Mouse (Mus musculus) lung, postnatal 10 days (tissue): ENCODE measurements around the gene Cactin.
A peak's percentile ranks its signal among the peaks of the same experiment; 100 is the strongest.

Experiments used
- DNase-seq: peaks from one replicate; pipeline ENCODE4 v3.0.0; 2021

Gene Cactin

GRCm38 (mm10) chr10:81320550-81321347 lies at the start of gene Cactin:
Cactin (plus strand) TSS chr10:81321103.
- peak; percentile 100 for DNase-seq

GRCm38 (mm10) chr10:81272356-81272755 lies 48.5 kb upstream of the Cactin start:
- DNase-seq: no peak

- DNase-seq: no peak
Measured at GRCm38 (mm10) chr10:81273842-81274241, 47.1 kb upstream of the Cactin start.

GRCm38 (mm10) chr10:81277676-81278075 lies 43.2 kb upstream of the Cactin start:
- no peak for DNase-seq

GRCm38 (mm10) chr10:81279496-81279895 lies 41.4 kb upstream of the Cactin start:
- peak; percentile 68 for DNase-seq

- DNase-seq: no peak
Measured at GRCm38 (mm10) chr10:81284189-81284588, 36.7 kb upstream of the Cactin start.

GRCm38 (mm10) chr10:81284719-81285118 lies 36.2 kb upstream of the Cactin start:
- DNase-seq: peak; percentile 81

- DNase-seq: peak; percentile 96
Measured at GRCm38 (mm10) chr10:81285694-81286450, 35.0 kb upstream of the Cactin start.

GRCm38 (mm10) chr10:81286586-81286985 lies 34.3 kb upstream of the Cactin start:
- DNase-seq: peak; percentile 53

- peak; percentile 84 for DNase-seq
Measured at GRCm38 (mm10) chr10:81287513-81288157, 33.3 kb upstream of the Cactin start.

GRCm38 (mm10) chr10:81288601-81289000 lies 32.3 kb upstream of the Cactin start:
- peak; percentile 65 for DNase-seq

- peak; percentile 81 for DNase-seq
Measured at GRCm38 (mm10) chr10:81289278-81289677, 31.6 kb upstream of the Cactin start.

- no peak for DNase-seq
Measured at GRCm38 (mm10) chr10:81289811-81290210, 31.1 kb upstream of the Cactin start.

GRCm38 (mm10) chr10:81290698-81291460 lies 30.0 kb upstream of the Cactin start:
- peak; percentile 61 for DNase-seq

- DNase-seq: no peak
Measured at GRCm38 (mm10) chr10:81291511-81292104, 29.3 kb upstream of the Cactin start, which contains the start of gene Tjp3. Tjp3 (minus strand) TSS chr10:81291581.

- peak; percentile 100 for DNase-seq
Measured at GRCm38 (mm10) chr10:81292554-81293333, 28.2 kb upstream of the Cactin start, which contains the start of gene Pip5k1c. Pip5k1c (plus strand) TSS chr10:81292963.

- DNase-seq: no peak
Measured at GRCm38 (mm10) chr10:81293334-81294030, 27.4 kb upstream of the Cactin start.

- DNase-seq: no peak
Measured at GRCm38 (mm10) chr10:81294442-81294841, 26.5 kb upstream of the Cactin start.

GRCm38 (mm10) chr10:81295185-81295584 lies 25.7 kb upstream of the Cactin start:
- no peak for DNase-seq

- DNase-seq: no peak
Measured at GRCm38 (mm10) chr10:81297246-81297645, 23.7 kb upstream of the Cactin start.

- DNase-seq: peak; percentile 82
Measured at GRCm38 (mm10) chr10:81297845-81298244, 23.1 kb upstream of the Cactin start.
